Mouse (Mus musculus) heart, adult 2 months (tissue): ENCODE measurements around the gene Gm20388.
A peak's percentile ranks its signal among the peaks of the same experiment; 100 is the strongest.

Experiments used
- CTCF ChIP-seq: fragments of 200-600 bp; IDR thresholded peaks from 2 replicates; pipeline ENCODE4 v1.8.1; 2022; ENCODE audit warnings: antibody characterized with exemption, mild to moderate bottlenecking, moderate library complexity
- EP300 ChIP-seq: fragments of 200-500 bp; IDR thresholded peaks from 2 replicates; pipeline ENCODE4 v1.6.1; 2011; ENCODE audit warnings: low read depth, low read length, control low read depth; ENCODE audit not compliant: insufficient read depth

DNA sequence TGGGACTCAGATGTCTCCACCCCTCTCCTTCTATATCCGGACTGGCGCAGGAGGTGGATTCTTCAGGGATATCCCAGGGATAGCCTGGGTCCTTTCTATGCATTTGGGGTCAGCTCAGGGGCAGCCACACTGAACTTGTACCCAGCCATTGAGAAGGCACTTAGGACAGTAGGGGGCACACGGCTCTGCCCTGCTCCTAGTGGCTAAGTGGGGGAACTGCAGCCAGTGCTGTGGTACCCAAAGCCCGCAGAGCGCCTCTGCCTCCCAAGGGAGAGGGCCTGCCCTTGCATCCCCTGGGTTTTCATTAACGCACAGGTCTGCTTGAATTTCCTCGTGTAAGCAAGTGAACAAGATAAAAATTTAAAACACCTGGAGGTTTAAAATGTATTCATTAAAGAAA lies 1324.3 kb downstream of the Gm20388 start:
- TF ChIP-seq EP300 (no peak), CTCF (peak; percentile 68)
